Mouse (Mus musculus) liver, postnatal 0 days (tissue): ENCODE results near the gene Dnah9. TPM values are rescaled to one million over a fixed set of nuclear protein-coding genes. Genes with fewer than 3 reads are reported as not detected.

Experiments
- ATAC-seq: fragments of 200-750 bp; cut with Nextera tagmentation; 2 replicates; pipeline ENCODE4 v1.8.0; 2017; ENCODE audit warnings: mild to moderate bottlenecking, moderate library complexity
- DNase-seq: peaks from one replicate; pipeline ENCODE4 v3.0.0-alpha.2; 2016
- H3K27ac ChIP-seq: fragments of 300-500 bp; sonication (generic); 2 replicates; pipeline ENCODE4 v1.5.1; 2014; ENCODE audit warnings: antibody characterized with exemption, moderate library complexity, mild to moderate bottlenecking, low read depth
- H3K27me3 ChIP-seq: fragments of 300-500 bp; sonication (generic); 2 replicates; pipeline ENCODE4 v1.6.1; 2014; ENCODE audit warnings: low read length, control low read depth, mixed read lengths; ENCODE audit not compliant: insufficient read depth
- H3K36me3 ChIP-seq: fragments of 300-500 bp; sonication (generic); replicated peaks from 2 replicates; pipeline ENCODE4 v1.6.1; 2014; ENCODE audit warnings: mild to moderate bottlenecking, control low read depth, low read length, moderate library complexity, mixed read lengths; ENCODE audit not compliant: insufficient read depth
- H3K4me1 ChIP-seq: fragments of 300-500 bp; sonication (generic); 2 replicates; pipeline ENCODE4 v1.6.1; 2014; ENCODE audit warnings: antibody characterized with exemption, mild to moderate bottlenecking, control low read depth; ENCODE audit not compliant: insufficient read depth
- H3K4me2 ChIP-seq: fragments of 300-500 bp; sonication (generic); 2 replicates; pipeline ENCODE4 v1.6.1; 2014; ENCODE audit warnings: low read depth, mild to moderate bottlenecking, low read length, moderate library complexity, mixed read lengths
- H3K4me3 ChIP-seq: fragments of 300-500 bp; sonication (generic); 2 replicates; pipeline ENCODE4 v1.5.1; 2014; ENCODE audit warnings: low read depth, low read length
- H3K9ac ChIP-seq: fragments of 300-500 bp; sonication (generic); replicated peaks from 2 replicates; pipeline ENCODE4 v1.6.1; 2014; ENCODE audit warnings: mild to moderate bottlenecking, moderate library complexity
- H3K9me3 ChIP-seq: fragments of 300-500 bp; sonication (generic); 2 replicates; pipeline ENCODE4 v1.6.1; 2016; ENCODE audit warnings: mild to moderate bottlenecking, control low read depth, low read length, mixed read lengths
- CTCF ChIP-seq: sonication (generic); IDR thresholded peaks from 2 replicates; pipeline ENCODE4 v1.5.1; 2016; ENCODE audit warnings: antibody characterized with exemption, low read depth
- EP300 ChIP-seq: IDR thresholded peaks from 2 replicates; pipeline ENCODE4 v1.6.1; 2016; ENCODE audit warnings: antibody characterized with exemption, low read depth, mild to moderate bottlenecking
- WGBS: fragments of 180-500 bp; shearing (Covaris S2); extraction: QIAGEN DNeasy Blood & Tissue Kit; methylation state at CpG from one replicate; pipeline ENCODE4 v1.1.7; 2014; ENCODE audit not compliant: insufficient replicate concordance; 5-methylcytosine and 5-hydroxymethylcytosine counted together
- polyA plus RNA-seq: library from polyadenylated mRNA; unstranded; fragments of >200 nt; fragmentation: Nextera tagmentation; extraction: Ambion mirVana; gene quantifications from 2 replicates; pipeline ENCODE4 v1.2.1, GENCODE M21; 2015

Gene Dnah9
- polyA plus RNA-seq, 1 experiment from 2014 or later, result not detected

DNA sequence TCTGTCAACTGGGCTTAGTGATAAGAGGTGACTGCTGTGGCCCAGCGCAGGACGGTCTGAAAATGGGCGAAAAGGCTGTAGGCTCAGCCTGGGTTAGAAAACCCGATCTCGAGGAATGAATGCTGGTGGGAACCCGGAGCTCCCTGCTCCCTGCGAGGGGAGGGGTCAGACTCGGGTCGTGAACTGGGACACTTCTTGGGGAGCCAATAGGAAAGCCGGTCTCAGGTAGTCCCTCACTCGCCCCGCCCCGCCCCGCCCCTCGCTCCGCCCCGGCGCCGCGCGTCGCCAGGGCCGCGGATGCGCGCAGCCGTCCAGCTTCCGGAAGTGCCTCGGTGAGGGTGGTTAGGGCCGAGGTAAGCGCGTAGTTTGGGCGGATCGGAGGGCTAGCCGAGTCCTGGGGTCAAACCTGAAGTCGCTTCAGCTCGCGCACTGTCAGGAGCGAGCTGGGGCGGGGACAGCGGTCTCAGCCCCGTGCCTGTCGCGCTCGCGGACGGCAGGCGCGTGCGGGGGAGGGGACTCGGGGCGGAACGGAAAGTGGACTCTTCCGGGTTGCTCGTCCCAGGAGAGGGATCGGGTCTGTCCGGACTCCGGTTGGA, 361.3 kb downstream of the Dnah9 start, which contains the start of gene Zkscan6:
Zkscan6 (plus strand) TSS at position 267 of the 596 bp plus-strand sequence.
- under 1% methylated on average over 58 of the region's 58 CpGs for WGBS
- peak within 1 kb of the TSS; percentile 97 for H3K27ac ChIP-seq
- H3K4me3 ChIP-seq, result peak within 1 kb of the TSS; percentile 83
- peak; percentile 98 for ATAC-seq
- TF ChIP-seq CTCF (no peak), EP300 (no peak)
- H3K4me2 ChIP-seq, result peak within 1 kb of the TSS; percentile 87
- H3K36me3 ChIP-seq, result no peaks in the 10 kb centered on the region
- DNase-seq, result peak; percentile 98
- H3K27me3 ChIP-seq, result no peaks in the 10 kb centered on the region
- peaks cover 19% of the 10 kb centered on the region for H3K4me1 ChIP-seq
- H3K9ac ChIP-seq, result peak within 1 kb of the TSS; percentile 87
- H3K9me3 ChIP-seq, result no peaks in the 10 kb centered on the region

- ATAC-seq (peak; percentile 56), DNase-seq (peak; percentile 69)
- H3K4me2 ChIP-seq, result peak overlapping the region; percentile 87
- H3K9ac ChIP-seq, result peak overlapping the region; percentile 87
- WGBS, result 1% methylated on average over 20 of the region's 20 CpGs
- no peaks in the 10 kb centered on the region for H3K27me3 ChIP-seq
- peaks cover 19% of the 10 kb centered on the region for H3K4me1 ChIP-seq
- H3K36me3 ChIP-seq, result no peaks in the 10 kb centered on the region
- peak overlapping the region; percentile 83 for H3K4me3 ChIP-seq
- no peaks in the 10 kb centered on the region for H3K9me3 ChIP-seq
- TF ChIP-seq CTCF, result no peak
- TF ChIP-seq EP300, result no peak; the same call in 1 of the 2 replicates
- peak overlapping the region; percentile 97 for H3K27ac ChIP-seq
These were observed 361.9 kb downstream of the Dnah9 start for GRCm38 (mm10) chr11:65806321-65806904.

DNA sequence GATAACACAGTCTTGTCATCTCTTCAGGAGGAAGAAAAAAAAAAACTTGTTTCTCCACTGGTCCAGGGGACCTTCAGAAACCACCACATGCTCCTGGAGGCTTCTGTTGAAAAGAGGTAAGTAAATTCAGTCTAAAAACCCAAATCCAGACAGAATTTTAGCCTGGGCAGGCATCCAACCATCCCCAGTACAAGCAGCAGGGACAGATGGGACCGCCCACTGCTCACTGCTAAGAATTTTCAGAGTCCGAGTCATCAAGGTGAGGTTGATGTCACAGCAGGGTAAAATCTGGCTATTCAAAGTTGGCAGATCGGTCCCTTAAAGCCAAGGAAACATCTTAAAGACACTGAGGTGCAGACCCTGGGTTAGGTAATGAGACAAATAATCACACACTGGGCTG, 366.5 kb downstream of the Dnah9 start:
- WGBS, result 66% methylated on average over 3 of the region's 3 CpGs

GRCm38 (mm10) chr11:65795896-65796295, 372.5 kb downstream of the Dnah9 start:
- WGBS, result 72% methylated on average over 1 of the region's 1 CpGs
- peaks cover 9% of the 10 kb centered on the region for H3K4me1 ChIP-seq
- H3K9me3 ChIP-seq, result no peaks in the 10 kb centered on the region
- ATAC-seq (0 out of 2 replicates have a peak, but pooled peaks have one; percentile 29), DNase-seq (no peak)
- peak overlapping the region; percentile 39; the same call in 1 of the 2 replicates for H3K27ac ChIP-seq
- no peak overlapping the region for H3K4me3 ChIP-seq
- H3K4me2 ChIP-seq, result no peak overlapping the region
- no peaks in the 10 kb centered on the region for H3K27me3 ChIP-seq
- no peak overlapping the region for H3K9ac ChIP-seq
- TF ChIP-seq CTCF (no peak), EP300 (no peak)
- no peaks in the 10 kb centered on the region for H3K36me3 ChIP-seq

More for the DNA sequence above, 366.5 kb downstream of the Dnah9 start:
- no peak overlapping the region for H3K9ac ChIP-seq
- TF ChIP-seq CTCF, result no peak
- no peak for TF ChIP-seq EP300
- no peak overlapping the region for H3K4me2 ChIP-seq
- H3K27ac ChIP-seq, result no peak overlapping the region
- H3K9me3 ChIP-seq, result no peaks in the 10 kb centered on the region
- H3K4me3 ChIP-seq, result no peak overlapping the region
- no peaks in the 10 kb centered on the region for H3K36me3 ChIP-seq
- no peaks in the 10 kb centered on the region for H3K27me3 ChIP-seq
- no peak for DNase-seq
- ATAC-seq, result no peak
- 0 out of 2 replicates have a peak, but pooled peaks cover 6% of the 10 kb centered on the region for H3K4me1 ChIP-seq

- peak overlapping the region; percentile 30 for H3K4me3 ChIP-seq
- peak overlapping the region; percentile 49 for H3K27ac ChIP-seq
These were observed 373.7 kb downstream of the Dnah9 start for GRCm38 (mm10) chr11:65794428-65795219.

DNA sequence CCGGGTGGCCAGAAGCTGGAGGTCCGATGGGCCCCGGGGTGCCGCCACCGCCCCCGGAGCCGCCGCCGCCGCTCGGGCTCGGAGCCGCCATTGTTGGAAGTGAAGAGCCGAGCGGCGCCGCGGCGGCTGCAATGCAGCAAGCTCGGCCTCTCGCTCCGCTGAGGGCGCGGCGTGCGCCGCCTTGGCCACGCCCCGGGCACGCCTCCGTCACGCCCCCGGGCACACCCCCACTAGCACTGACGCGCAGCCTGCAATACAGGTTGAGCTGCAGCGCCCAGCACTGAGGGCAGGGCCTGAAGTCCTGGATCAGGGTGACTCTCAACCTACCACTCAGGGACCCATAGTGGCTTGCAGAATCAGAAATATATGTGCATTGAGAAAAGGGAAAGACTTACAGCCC, 380.2 kb downstream of the Dnah9 start, which contains the start of gene Map2k4:
Map2k4 (minus strand) TSS at position 144 of the 400 bp plus-strand sequence.
- TF ChIP-seq EP300 (no peak), CTCF (no peak)
- ATAC-seq, result peak; percentile 99
- no peaks in the 10 kb centered on the region for H3K36me3 ChIP-seq
- 6% methylated on average over 31 of the region's 36 CpGs for WGBS
- DNase-seq, result peak; percentile 97
- peak within 1 kb of the TSS; percentile 74 for H3K4me2 ChIP-seq
- peak within 1 kb of the TSS; percentile 96 for H3K9ac ChIP-seq
- peaks cover 14% of the 10 kb centered on the region for H3K4me1 ChIP-seq
- H3K4me3 ChIP-seq, result peak within 1 kb of the TSS; percentile 91
- H3K27ac ChIP-seq, result peak within 1 kb of the TSS; percentile 90
- no peaks in the 10 kb centered on the region for H3K9me3 ChIP-seq
- no peaks in the 10 kb centered on the region for H3K27me3 ChIP-seq

More at GRCm38 (mm10) chr11:65794428-65795219, 373.7 kb downstream of the Dnah9 start:
- ATAC-seq, result peak; percentile 59
- peak overlapping the region; percentile 69 for H3K4me2 ChIP-seq
- no peaks in the 10 kb centered on the region for H3K36me3 ChIP-seq
- no peak for TF ChIP-seq CTCF
- 22% methylated on average over 10 of the region's 10 CpGs for WGBS
- H3K4me1 ChIP-seq, result peaks cover 9% of the 10 kb centered on the region
- DNase-seq, result peak; percentile 20
- H3K9me3 ChIP-seq, result no peaks in the 10 kb centered on the region
- H3K27me3 ChIP-seq, result no peaks in the 10 kb centered on the region
- H3K9ac ChIP-seq, result peak overlapping the region; percentile 46; the same call in 1 of the 2 replicates
